Mouse (Mus musculus): Measurements from ENCODE around the gene Rere. TPM values are rescaled to one million over a fixed set of nuclear protein-coding genes. Genes with fewer than 3 reads are reported as not detected.

The Rere gene
- polyA plus RNA-seq, 1 experiment: 58.8 TPM

DNA sequence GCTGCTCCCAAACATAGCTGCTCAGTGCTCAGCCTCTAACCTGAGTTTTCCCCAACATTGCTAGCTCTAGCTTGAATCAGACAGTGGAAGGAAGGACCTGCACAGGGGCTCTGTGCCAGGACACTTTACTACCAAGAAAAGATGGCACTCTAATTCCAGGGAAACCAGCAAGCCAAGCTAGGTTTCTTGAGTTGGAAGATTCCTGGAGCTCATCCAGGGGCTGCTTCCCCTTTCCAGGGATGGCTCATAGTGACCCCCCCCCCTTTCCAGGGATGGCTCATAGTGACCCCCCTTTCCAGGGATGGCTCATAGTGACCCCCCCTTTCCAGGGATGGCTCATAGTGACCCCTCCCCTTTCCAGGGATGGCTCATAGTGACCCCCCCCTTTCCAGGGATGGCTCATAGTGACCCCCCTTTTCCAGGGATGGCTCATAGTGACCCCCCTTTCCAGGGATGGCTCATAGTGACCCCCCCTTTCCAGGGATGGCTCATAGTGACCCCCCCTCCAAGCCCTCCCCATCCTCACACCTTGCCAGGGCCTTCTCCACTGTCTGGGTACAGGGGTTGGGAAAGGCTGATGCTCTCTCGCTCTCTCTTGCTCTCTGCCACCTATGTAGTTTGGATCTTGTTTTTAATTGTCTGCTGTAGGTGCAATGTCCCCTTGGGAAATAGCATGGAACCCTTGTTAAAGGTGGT is 322.1 kb downstream of the Rere start:
- Histone ChIP-seq H3K4me3 (ENCODE audit: insufficient read depth, low read depth, low read length) (no peak overlapping the region), H3K27me3 (replicated peaks; ENCODE audit: control insufficient read depth, insufficient read depth, low read length) (no peaks in the 10 kb centered on the region), H3K27ac (ENCODE audit: insufficient read depth, low read depth, low read length) (no peak overlapping the region), H3K4me1 (ENCODE audit: control insufficient read depth, insufficient read depth, low read length) (peaks cover 17% of the 10 kb centered on the region; the same call in 1 of the 2 replicates), H3K36me3 (ENCODE audit: control insufficient read depth, insufficient read depth, low read length) (no peaks in the 10 kb centered on the region)
- WGBS: 90% methylated on average over 1 of the region's 1 CpGs
- TF ChIP-seq CTCF (conservative IDR thresholded peaks at IDR 0.05; ENCODE audit: insufficient read depth, insufficient read length, low read depth, low read length) (no peak), POLR2A (IDR thresholded peaks at IDR 0.05; ENCODE audit: low read depth, low read length) (no peak)
- no peak for DNase-seq

DNA sequence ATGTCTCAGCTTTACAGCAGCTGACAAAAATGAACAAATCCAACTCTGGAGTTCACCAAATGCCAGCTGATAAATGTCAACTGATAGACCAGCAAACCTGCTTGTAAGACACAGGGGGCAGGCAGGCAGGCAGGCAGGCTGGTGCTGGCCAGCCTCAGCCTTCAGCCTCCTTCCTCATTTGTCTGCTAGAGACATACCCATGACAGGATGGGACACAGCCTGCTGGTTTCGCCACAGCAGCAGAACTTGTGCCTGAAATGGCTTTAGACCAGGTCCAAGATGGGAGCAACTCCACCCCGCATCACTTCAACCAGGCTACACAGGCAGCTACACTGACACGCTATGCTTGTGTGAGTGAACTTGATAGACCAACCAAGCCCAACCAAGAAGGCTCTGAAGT is 324.4 kb downstream of the Rere start:
- TF ChIP-seq POLR2A (IDR thresholded peaks at IDR 0.05; ENCODE audit: low read depth, low read length) (no peak), CTCF (conservative IDR thresholded peaks at IDR 0.05; ENCODE audit: insufficient read depth, insufficient read length, low read depth, low read length) (no peak)
- no peak overlapping the region for H3K4me3 ChIP-seq (ENCODE audit: insufficient read depth, low read depth, low read length)
- no peaks in the 10 kb centered on the region; the same call in 1 of the 2 replicates for H3K36me3 ChIP-seq (ENCODE audit: control insufficient read depth, insufficient read depth, low read length)
- no peak for DNase-seq
- 93% methylated on average over 3 of the region's 3 CpGs for WGBS
- no peaks in the 10 kb centered on the region for H3K27me3 ChIP-seq (replicated peaks; ENCODE audit: control insufficient read depth, insufficient read depth, low read length)
- H3K4me1 ChIP-seq (ENCODE audit: control insufficient read depth, insufficient read depth, low read length): peaks cover 10% of the 10 kb centered on the region; the same call in 1 of the 2 replicates
- H3K27ac ChIP-seq (ENCODE audit: insufficient read depth, low read depth, low read length): no peak overlapping the region

- Histone ChIP-seq H3K27ac (ENCODE audit: insufficient read depth, low read depth, low read length) (no peak overlapping the region), H3K4me3 (ENCODE audit: insufficient read depth, low read depth, low read length) (no peak overlapping the region), H3K4me1 (ENCODE audit: control insufficient read depth, insufficient read depth, low read length) (peaks cover 10% of the 10 kb centered on the region; the same call in 1 of the 2 replicates), H3K36me3 (ENCODE audit: control insufficient read depth, insufficient read depth, low read length) (no peaks in the 10 kb centered on the region; the same call in 1 of the 2 replicates), H3K27me3 (replicated peaks; ENCODE audit: control insufficient read depth, insufficient read depth, low read length) (no peaks in the 10 kb centered on the region)
- no peak for DNase-seq
- WGBS: 40% methylated on average over 3 of the region's 3 CpGs
- TF ChIP-seq POLR2A (IDR thresholded peaks at IDR 0.05; ENCODE audit: low read depth, low read length) (no peak), CTCF (conservative IDR thresholded peaks at IDR 0.05; ENCODE audit: insufficient read depth, insufficient read length, low read depth, low read length) (no peak; the same call in 1 of the 2 replicates)
Measured at GRCm38 (mm10) chr4:150606449-150607161, 325.2 kb downstream of the Rere start.

GRCm38 (mm10) chr4:150608670-150609069 is 327.2 kb downstream of the Rere start:
- Histone ChIP-seq H3K27ac (ENCODE audit: insufficient read depth, low read depth, low read length) (no peak overlapping the region), H3K27me3 (replicated peaks; ENCODE audit: control insufficient read depth, insufficient read depth, low read length) (no peaks in the 10 kb centered on the region), H3K36me3 (ENCODE audit: control insufficient read depth, insufficient read depth, low read length) (no peaks in the 10 kb centered on the region; the same call in 1 of the 2 replicates), H3K4me1 (ENCODE audit: control insufficient read depth, insufficient read depth, low read length) (peaks cover 10% of the 10 kb centered on the region; the same call in 1 of the 2 replicates), H3K4me3 (ENCODE audit: insufficient read depth, low read depth, low read length) (no peak overlapping the region)
- no peak for TF ChIP-seq POLR2A (IDR thresholded peaks at IDR 0.05; ENCODE audit: low read depth, low read length)
- no peak for TF ChIP-seq CTCF (conservative IDR thresholded peaks at IDR 0.05; ENCODE audit: insufficient read depth, insufficient read length, low read depth, low read length)
- 91% methylated on average over 3 of the region's 3 CpGs for WGBS
- DNase-seq: no peak

DNA sequence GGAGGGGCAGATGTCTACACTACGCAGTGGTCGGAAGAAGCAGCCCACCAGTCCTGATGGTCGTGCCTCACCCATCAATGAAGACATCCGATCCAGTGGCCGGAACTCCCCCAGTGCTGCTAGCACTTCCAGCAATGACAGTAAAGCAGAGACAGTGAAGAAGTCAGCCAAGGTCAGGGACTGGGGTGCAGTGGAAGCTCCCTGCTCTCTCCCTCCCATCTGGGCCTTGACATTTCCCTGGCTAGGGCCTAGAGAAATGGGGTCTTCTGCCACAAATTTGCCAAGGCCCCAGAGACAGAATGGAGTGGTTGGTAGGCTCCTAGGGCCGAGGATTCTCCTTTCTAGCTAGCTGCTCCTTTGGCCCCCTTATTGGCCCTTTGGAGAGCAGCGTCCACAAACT is 332.3 kb downstream of the Rere start:
- Histone ChIP-seq H3K4me3 (ENCODE audit: insufficient read depth, low read depth, low read length) (no peak overlapping the region), H3K27me3 (replicated peaks; ENCODE audit: control insufficient read depth, insufficient read depth, low read length) (no peaks in the 10 kb centered on the region), H3K36me3 (ENCODE audit: control insufficient read depth, insufficient read depth, low read length) (peaks cover 12% of the 10 kb centered on the region), H3K4me1 (ENCODE audit: control insufficient read depth, insufficient read depth, low read length) (no peaks in the 10 kb centered on the region), H3K27ac (ENCODE audit: insufficient read depth, low read depth, low read length) (no peak overlapping the region)
- TF ChIP-seq CTCF (conservative IDR thresholded peaks at IDR 0.05; ENCODE audit: insufficient read depth, insufficient read length, low read depth, low read length): no peak
- no peak for TF ChIP-seq POLR2A (IDR thresholded peaks at IDR 0.05; ENCODE audit: low read depth, low read length)
- DNase-seq: no peak
- 80% methylated on average over 7 of the region's 7 CpGs for WGBS

DNA sequence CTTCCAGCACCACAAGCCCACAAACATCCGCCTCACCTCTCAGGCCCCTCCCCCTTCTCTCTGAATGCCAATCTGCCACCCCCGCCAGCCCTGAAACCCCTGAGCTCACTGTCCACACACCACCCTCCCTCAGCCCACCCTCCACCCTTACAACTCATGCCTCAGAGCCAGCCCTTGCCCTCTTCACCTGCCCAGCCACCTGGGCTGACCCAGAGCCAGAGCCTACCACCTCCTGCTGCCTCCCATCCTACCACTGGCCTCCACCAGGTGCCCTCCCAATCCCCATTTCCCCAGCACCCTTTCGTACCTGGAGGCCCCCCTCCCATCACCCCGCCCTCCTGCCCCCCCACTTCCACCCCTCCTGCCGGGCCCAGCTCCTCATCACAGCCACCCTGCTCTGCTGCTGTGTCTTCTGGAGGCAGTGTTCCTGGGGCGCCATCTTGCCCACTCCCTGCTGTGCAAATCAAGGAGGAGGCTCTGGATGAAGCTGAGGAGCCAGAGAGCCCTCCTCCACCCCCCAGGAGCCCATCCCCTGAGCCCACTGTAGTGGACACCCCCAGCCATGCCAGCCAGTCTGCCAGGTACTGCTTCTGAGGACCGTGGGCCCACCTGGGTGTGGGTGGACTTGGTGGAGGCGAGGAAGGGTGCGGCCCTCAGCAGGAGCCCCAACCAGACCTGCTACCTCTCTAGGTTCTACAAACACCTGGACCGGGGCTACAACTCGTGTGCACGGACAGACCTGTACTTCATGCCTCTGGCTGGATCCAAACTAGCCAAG is 334.0 kb downstream of the Rere start:
- Histone ChIP-seq H3K36me3 (ENCODE audit: control insufficient read depth, insufficient read depth, low read length) (peaks cover 12% of the 10 kb centered on the region), H3K4me3 (ENCODE audit: insufficient read depth, low read depth, low read length) (no peak overlapping the region), H3K4me1 (ENCODE audit: control insufficient read depth, insufficient read depth, low read length) (no peaks in the 10 kb centered on the region), H3K27ac (ENCODE audit: insufficient read depth, low read depth, low read length) (no peak overlapping the region), H3K27me3 (replicated peaks; ENCODE audit: control insufficient read depth, insufficient read depth, low read length) (no peaks in the 10 kb centered on the region)
- TF ChIP-seq CTCF (conservative IDR thresholded peaks at IDR 0.05; ENCODE audit: insufficient read depth, insufficient read length, low read depth, low read length): no peak
- no peak for TF ChIP-seq POLR2A (IDR thresholded peaks at IDR 0.05; ENCODE audit: low read depth, low read length)
- DNase-seq: no peak
- WGBS: 71% methylated on average over 12 of the region's 12 CpGs
